Mouse (Mus musculus): ENCODE measurements around the gene Recql.

DNA sequence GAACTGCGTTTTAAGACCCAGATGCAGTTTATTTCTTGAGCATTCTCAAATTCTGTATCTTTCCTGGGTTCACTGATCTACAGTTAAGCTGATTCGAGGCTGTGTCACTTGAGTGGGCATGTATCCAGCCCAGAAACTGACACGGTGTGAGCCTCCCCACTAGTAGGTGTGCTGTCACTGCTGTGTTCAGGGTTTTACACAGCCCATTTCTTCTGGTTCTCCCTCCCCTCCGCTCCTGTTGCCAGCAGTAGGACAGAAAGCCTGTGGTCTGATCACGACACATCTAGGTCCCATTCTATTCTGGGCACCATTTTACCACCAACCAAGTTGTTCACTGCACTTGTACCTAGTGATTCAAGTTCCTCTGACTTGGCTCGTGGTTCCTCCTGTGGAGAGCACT lies 8.9 kb upstream of the Recql start:
- TF ChIP-seq POLR2A (IDR thresholded peaks at IDR 0.05; ENCODE audit: borderline replicate concordance, insufficient read depth, low read length): no peak
- TF ChIP-seq CTCF (IDR thresholded peaks at IDR 0.05; ENCODE audit: borderline replicate concordance, insufficient read depth, low read depth, low read length): no peak

Measured in cerebellum, adult 2 months (tissue).